Mouse (Mus musculus): ENCODE data around the gene Maz. TPM values are rescaled to one million over a fixed set of nuclear protein-coding genes. Genes with fewer than 3 reads are reported as not detected.

Maz gene
- polyA plus RNA-seq, 1 experiment from 2014 or later, result 67.7 TPM

GRCm38 (mm10) chr7:127026616-127026983 is 237 bp downstream of the Maz start:
- ATAC-seq (ENCODE audit: insufficient read depth, low FRiP score, low read depth), result no peak; the same call in 1 of the 2 replicates
- H3K4me3 ChIP-seq (replicated peaks), result peak overlapping the region; percentile 91
- H3K27ac ChIP-seq, result peak overlapping the region; percentile 98
- H3K36me3 ChIP-seq, result peaks cover 34% of the 10 kb centered on the region
- WGBS, result no CpG with 5 or more reads among the region's 48 CpGs
- no peaks in the 10 kb centered on the region for H3K9me3 ChIP-seq
- peak overlapping the region; percentile 87 for H3K4me2 ChIP-seq
- peaks cover 40% of the 10 kb centered on the region for H3K4me1 ChIP-seq
- H3K27me3 ChIP-seq (replicated peaks), result no peaks in the 10 kb centered on the region
- peak overlapping the region; percentile 97 for H3K9ac ChIP-seq

GRCm38 (mm10) chr7:127026161-127026600 is 656 bp downstream of the Maz start:
- no peaks in the 10 kb centered on the region for H3K9me3 ChIP-seq
- H3K36me3 ChIP-seq, result peaks cover 30% of the 10 kb centered on the region
- under 1% methylated on average over 39 of the region's 48 CpGs for WGBS
- H3K4me1 ChIP-seq, result peaks cover 44% of the 10 kb centered on the region
- no peaks in the 10 kb centered on the region for H3K27me3 ChIP-seq (replicated peaks)
- H3K4me2 ChIP-seq, result peak overlapping the region; percentile 87
- peak overlapping the region; percentile 91 for H3K4me3 ChIP-seq (replicated peaks)
- peak overlapping the region; percentile 97 for H3K9ac ChIP-seq
- peak; percentile 12 for ATAC-seq (ENCODE audit: insufficient read depth, low FRiP score, low read depth)
- peak overlapping the region; percentile 98 for H3K27ac ChIP-seq

GRCm38 (mm10) chr7:127025556-127026160 is 1.2 kb downstream of the Maz start:
- H3K27me3 ChIP-seq (replicated peaks), result no peaks in the 10 kb centered on the region
- H3K4me2 ChIP-seq, result peak overlapping the region; percentile 87
- H3K9me3 ChIP-seq, result no peaks in the 10 kb centered on the region
- ATAC-seq (ENCODE audit: insufficient read depth, low FRiP score, low read depth), result no peak
- H3K4me1 ChIP-seq, result peaks cover 50% of the 10 kb centered on the region
- H3K4me3 ChIP-seq (replicated peaks), result peak overlapping the region; percentile 91
- peak overlapping the region; percentile 98 for H3K27ac ChIP-seq
- peaks cover 25% of the 10 kb centered on the region for H3K36me3 ChIP-seq
- peak overlapping the region; percentile 97 for H3K9ac ChIP-seq
- WGBS, result under 1% methylated on average over 63 of the region's 65 CpGs

GRCm38 (mm10) chr7:127024755-127025555 is 1.9 kb downstream of the Maz start:
- Histone ChIP-seq H3K4me1 (peaks cover 54% of the 10 kb centered on the region), H3K4me3 (replicated peaks) (peak overlapping the region; percentile 91), H3K9me3 (no peaks in the 10 kb centered on the region), H3K9ac (peak overlapping the region; percentile 97), H3K27ac (peak overlapping the region; percentile 98), H3K36me3 (peaks cover 19% of the 10 kb centered on the region), H3K4me2 (peak overlapping the region; percentile 87), H3K27me3 (replicated peaks) (no peaks in the 10 kb centered on the region)
- ATAC-seq (ENCODE audit: insufficient read depth, low FRiP score, low read depth), result peak; percentile 16
- under 1% methylated on average over 30 of the region's 30 CpGs for WGBS

GRCm38 (mm10) chr7:127023896-127024690 is 2.7 kb downstream of the Maz start:
- no peak for ATAC-seq (ENCODE audit: insufficient read depth, low FRiP score, low read depth)
- Histone ChIP-seq H3K4me3 (replicated peaks) (peak overlapping the region; percentile 91), H3K27ac (peak overlapping the region; percentile 98), H3K9me3 (no peaks in the 10 kb centered on the region), H3K27me3 (replicated peaks) (no peaks in the 10 kb centered on the region), H3K9ac (peak overlapping the region; percentile 97), H3K36me3 (peaks cover 17% of the 10 kb centered on the region), H3K4me1 (peaks cover 62% of the 10 kb centered on the region), H3K4me2 (peak overlapping the region; percentile 87)
- WGBS, result 18% methylated on average over 19 of the region's 19 CpGs

- no peaks in the 10 kb centered on the region for H3K27me3 ChIP-seq (replicated peaks)
- H3K4me3 ChIP-seq (replicated peaks), result peak overlapping the region; percentile 91; the same call in 1 of the 2 replicates
- peak overlapping the region; percentile 87 for H3K4me2 ChIP-seq
- no peaks in the 10 kb centered on the region for H3K9me3 ChIP-seq
- H3K9ac ChIP-seq, result no peak overlapping the region
- WGBS, result 67% methylated on average over 13 of the region's 13 CpGs
- H3K27ac ChIP-seq, result no peak overlapping the region
- H3K36me3 ChIP-seq, result peaks cover 16% of the 10 kb centered on the region
- no peak for ATAC-seq (ENCODE audit: insufficient read depth, low FRiP score, low read depth)
- peaks cover 70% of the 10 kb centered on the region for H3K4me1 ChIP-seq
These were observed 3.6 kb downstream of the Maz start for GRCm38 (mm10) chr7:127023272-127023691.

- H3K27me3 ChIP-seq (replicated peaks), result no peaks in the 10 kb centered on the region
- no peak for ATAC-seq (ENCODE audit: insufficient read depth, low FRiP score, low read depth)
- no peaks in the 10 kb centered on the region for H3K9me3 ChIP-seq
- peak overlapping the region; percentile 87 for H3K4me2 ChIP-seq
- H3K9ac ChIP-seq, result no peak overlapping the region
- H3K4me3 ChIP-seq (replicated peaks), result no peak overlapping the region
- H3K27ac ChIP-seq, result no peak overlapping the region
- 74% methylated on average over 7 of the region's 7 CpGs for WGBS
- peaks cover 68% of the 10 kb centered on the region for H3K4me1 ChIP-seq
- H3K36me3 ChIP-seq, result peaks cover 16% of the 10 kb centered on the region
These were observed 4.1 kb downstream of the Maz start for GRCm38 (mm10) chr7:127022528-127023271.

- Histone ChIP-seq H3K4me3 (replicated peaks) (peak overlapping the region; percentile 54), H3K27ac (peak overlapping the region; percentile 86), H3K9ac (peak overlapping the region; percentile 35; the same call in 1 of the 2 replicates), H3K27me3 (replicated peaks) (no peaks in the 10 kb centered on the region), H3K9me3 (no peaks in the 10 kb centered on the region), H3K4me1 (peaks cover 67% of the 10 kb centered on the region), H3K36me3 (peaks cover 16% of the 10 kb centered on the region), H3K4me2 (peak overlapping the region; percentile 85)
- WGBS, result 46% methylated on average over 5 of the region's 5 CpGs
- no peak for ATAC-seq (ENCODE audit: insufficient read depth, low FRiP score, low read depth)
These were observed 5.0 kb downstream of the Maz start for GRCm38 (mm10) chr7:127021563-127022527.

GRCm38 (mm10) chr7:127020901-127021562 is 5.8 kb downstream of the Maz start, which contains the start of the genes Gm42742 and Prrt2:
Gene Gm42742 (minus strand): TSS chr7:127021097.
Gene Prrt2 (minus strand): TSS chr7:127021211.
- H3K4me3 ChIP-seq (replicated peaks), result peak within 1 kb of the TSS; percentile 54
- H3K9ac ChIP-seq, result peak within 1 kb of the TSS; percentile 42; the same call in 1 of the 2 replicates
- peak within 1 kb of the TSS; percentile 86 for H3K27ac ChIP-seq
- H3K36me3 ChIP-seq, result peaks cover 16% of the 10 kb centered on the region
- H3K4me1 ChIP-seq, result peaks cover 69% of the 10 kb centered on the region
- no peaks in the 10 kb centered on the region for H3K27me3 ChIP-seq (replicated peaks)
- peak within 1 kb of the TSS; percentile 85 for H3K4me2 ChIP-seq
- H3K9me3 ChIP-seq, result no peaks in the 10 kb centered on the region
- ATAC-seq (ENCODE audit: insufficient read depth, low FRiP score, low read depth), result 0 out of 2 replicates have a peak, but pooled peaks have one; percentile 1
- WGBS, result under 1% methylated on average over 37 of the region's 37 CpGs

GRCm38 (mm10) chr7:127020491-127020890 is 6.3 kb downstream of the Maz start:
- Histone ChIP-seq H3K9me3 (no peaks in the 10 kb centered on the region), H3K36me3 (peaks cover 19% of the 10 kb centered on the region), H3K4me2 (peak overlapping the region; percentile 85), H3K27ac (peak overlapping the region; percentile 86), H3K27me3 (replicated peaks) (no peaks in the 10 kb centered on the region), H3K9ac (peak overlapping the region; percentile 42; the same call in 1 of the 2 replicates), H3K4me3 (replicated peaks) (peak overlapping the region; percentile 54), H3K4me1 (peaks cover 74% of the 10 kb centered on the region)
- WGBS, result 26% methylated on average over 5 of the region's 5 CpGs
- no peak for ATAC-seq (ENCODE audit: insufficient read depth, low FRiP score, low read depth)

Data from stomach, embryonic 15.5 days (tissue).